Mouse (Mus musculus): ENCODE measurements around the gene Vav3.

Vav3 gene

DNA sequence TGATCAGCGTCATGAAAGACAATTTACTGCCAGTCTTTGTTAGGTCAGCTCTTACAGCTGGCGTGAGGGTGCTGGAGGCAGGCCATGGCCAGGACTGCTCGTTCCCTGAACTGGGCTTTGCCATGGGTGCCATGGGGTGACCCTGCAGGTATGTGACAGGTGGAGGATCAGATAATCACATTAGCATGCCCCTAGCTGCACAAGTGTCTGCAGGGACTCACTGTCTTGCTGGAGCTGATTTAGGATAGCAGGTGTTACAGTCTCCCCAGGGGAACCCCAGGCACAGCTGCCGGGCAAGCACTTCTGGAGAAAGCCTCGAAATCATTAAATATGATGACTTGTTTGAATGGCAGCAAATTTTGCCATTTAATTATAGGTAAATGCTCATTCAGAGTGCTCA, 156.0 kb downstream of the Vav3 start:
- intact Hi-C loops (cut with DNase I), result no loop called here

DNA sequence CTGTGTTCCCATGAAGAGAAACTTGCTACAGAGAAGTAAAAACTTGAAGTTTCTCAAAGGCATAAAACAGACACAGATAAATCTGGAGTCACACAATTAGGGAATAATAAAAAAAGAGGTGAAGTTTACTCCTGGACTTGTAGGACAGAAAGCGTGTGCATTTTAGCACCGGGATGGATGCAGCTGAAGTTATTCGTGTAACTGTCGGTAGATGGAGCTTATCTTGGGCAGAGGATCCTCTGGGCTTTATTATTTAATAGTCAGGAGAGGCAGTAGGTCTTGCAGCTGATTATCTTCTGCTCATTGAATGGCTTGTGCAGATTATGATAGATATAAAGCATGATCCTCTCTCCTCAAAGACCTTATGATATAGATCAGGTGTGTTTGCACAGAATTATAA, 156.6 kb downstream of the Vav3 start:
- intact Hi-C loops (cut with DNase I), result no loop called here

DNA sequence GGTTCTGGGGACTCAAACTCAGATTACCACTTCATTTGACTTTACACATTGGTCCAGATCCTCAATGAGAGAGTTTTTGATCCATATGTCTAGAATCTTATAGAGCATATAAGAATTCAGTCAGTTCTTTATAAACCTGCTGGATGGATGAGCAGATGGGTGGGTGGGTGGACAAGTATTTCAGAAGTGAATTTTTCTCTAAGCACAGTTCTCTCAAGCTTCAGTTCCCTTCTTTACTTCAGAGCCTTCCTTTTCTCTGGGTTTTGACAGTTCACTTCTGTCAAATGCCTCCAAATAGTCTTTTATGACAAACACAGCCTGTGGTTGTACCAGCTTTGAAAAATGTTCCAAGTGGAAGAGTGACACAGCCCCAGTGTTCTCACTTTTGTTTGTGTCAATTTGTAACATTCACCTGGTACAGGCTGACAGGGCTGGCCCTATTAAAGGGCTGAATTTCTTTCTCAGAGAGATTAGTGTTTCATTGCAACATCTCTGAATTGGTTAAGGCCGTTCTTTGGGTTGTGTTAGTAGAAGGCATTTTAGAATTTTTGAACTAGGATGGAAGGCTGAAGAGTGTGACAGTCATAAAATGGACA, 159.5 kb downstream of the Vav3 start:
- intact Hi-C loops (cut with DNase I), result no loop called here

DNA sequence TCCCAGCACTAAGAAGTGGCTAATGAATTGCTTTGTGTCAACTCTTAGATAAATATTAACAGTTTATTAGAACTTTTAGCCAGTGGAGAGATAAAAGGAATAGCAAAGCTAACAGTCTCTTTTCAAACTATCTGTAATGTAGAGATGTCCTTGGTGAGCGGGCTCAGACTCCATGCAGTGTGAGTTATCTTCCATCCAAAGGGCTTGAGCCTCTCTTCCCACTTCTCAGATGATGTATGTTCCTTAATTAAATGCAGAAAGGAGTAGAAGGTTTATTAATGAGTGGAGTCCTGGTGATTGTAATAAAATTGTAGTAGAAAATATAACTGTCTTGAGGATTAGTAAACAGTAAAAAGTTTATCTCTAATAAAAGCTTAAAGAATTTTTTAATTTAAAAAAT, 169.3 kb downstream of the Vav3 start:
- intact Hi-C loops (cut with DNase I), result no loop called here

DNA sequence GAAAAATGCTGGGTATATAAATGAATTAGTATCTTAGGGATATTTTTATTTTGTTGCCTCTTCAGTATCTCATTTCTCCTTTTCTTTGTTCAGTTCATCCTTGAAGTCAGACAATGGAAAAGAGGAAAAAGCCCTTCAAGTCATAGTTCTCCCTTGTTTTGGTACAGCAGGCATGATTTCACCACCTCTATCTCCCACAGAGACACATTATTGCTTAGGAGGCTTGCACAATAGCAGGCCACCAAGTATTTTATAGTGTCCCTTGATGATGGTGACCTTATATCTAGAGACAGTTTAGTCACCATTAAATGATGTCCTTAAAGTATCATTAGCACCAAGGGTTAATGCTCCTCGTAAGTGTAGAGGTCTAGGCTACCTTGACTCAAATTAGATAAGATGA, 171.4 kb downstream of the Vav3 start:
- intact Hi-C loops (cut with DNase I), result no loop called here

DNA sequence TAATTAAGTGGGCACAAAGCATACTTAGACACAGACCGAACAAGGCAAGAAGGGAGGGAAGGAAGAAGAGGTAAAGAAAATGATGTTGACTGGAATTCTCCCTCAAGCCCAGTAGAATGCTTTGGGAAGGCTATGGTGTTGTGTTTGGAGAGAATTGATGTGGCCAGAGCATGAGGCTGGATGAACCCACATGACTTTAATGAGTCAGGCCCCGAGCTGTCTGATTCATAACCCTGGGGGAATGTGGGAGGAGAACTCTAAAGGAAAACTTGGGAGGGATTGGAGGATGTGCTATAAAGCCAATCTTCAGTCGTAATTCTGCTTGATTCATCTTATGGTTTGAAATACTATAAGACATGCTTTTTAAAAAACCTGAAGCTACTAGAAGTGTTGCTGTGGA, 175.0 kb downstream of the Vav3 start:
- intact Hi-C loops (cut with DNase I), result no loop called here

DNA sequence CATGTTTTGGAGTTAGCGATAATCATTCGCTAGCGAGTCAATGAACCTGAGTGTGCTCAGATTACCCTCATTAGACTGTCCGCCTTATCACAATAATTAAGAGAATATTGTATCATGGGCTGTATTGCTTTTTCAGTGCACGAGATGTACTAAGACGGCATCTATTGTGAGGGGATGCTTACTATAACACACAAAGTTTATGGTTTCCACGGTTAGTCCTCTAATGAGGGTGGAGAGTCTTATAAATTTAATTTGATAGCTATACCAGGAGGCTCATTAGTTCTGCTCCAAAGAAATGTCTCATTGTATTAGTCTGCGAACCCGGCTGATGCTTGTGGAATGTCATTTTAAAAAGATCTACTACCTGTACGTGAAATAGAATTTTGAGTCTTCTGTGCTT, 175.9 kb downstream of the Vav3 start:
- intact Hi-C loops (cut with DNase I), result no loop called here

DNA sequence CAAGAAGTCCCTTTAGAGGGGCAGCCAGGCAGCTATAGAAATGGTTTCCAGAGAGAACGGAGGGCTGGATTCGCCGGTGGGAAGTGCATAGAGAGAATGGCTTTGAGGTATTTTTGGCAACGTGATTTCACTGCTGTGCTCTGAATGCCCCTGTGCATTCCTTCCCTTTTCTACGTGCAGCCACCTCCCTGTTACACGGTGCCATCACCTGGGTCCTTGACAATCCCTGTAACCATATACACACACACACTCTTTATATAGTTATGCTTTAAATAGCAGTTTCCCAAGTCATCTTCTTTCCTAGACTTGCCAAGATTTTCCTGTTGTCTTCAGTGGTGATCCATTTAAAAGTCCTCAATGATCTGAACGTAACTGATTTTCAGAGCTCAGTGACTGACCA, 181.7 kb downstream of the Vav3 start:
- intact Hi-C loops (cut with DNase I), result no loop called here

DNA sequence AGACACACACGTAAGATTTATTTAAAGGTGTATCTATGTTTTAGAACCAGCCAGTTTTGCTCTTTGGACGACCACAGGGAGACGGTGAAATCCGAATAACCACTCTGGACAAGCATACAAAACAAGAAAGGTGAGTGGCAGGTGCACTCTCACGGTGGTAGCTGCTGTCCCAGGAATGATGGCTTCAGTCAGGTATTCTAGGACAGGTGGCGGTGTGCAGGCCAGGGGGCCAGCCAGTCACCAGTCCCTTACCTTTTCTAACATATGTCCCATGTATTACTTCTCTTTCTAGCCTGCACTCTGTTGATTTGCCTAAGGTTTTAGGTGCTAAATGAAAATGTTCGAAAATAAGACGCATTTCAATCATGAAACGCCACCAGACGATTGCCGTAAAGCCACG, 185.4 kb downstream of the Vav3 start:
- intact Hi-C loops (cut with DNase I), result loop anchor here (5.0 kb wide), 1 partner anchor 1811 kb away; no protein-coding TSS in a partner anchor

DNA sequence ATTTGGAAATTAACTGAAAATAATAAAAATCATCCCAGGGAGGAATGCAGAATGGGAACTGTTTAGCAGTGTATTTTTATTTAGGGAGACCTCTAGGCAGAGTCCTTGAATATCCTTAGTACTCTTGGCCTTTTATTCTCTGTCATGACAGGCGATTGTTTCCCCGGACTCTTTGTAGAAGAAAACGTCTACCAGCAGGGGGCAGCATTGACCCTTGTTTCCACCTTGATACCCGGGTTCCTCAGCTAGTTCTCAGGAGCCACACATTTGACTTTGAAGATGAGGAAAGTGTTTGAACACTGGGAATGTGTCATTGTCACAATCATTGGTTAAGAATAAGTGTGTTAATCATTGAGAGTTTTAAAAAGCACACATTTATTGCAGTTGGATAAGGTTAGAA, 185.8 kb downstream of the Vav3 start:
- intact Hi-C loops (cut with DNase I), result loop anchor here (5.0 kb wide), 1 partner anchor 1811 kb away; no protein-coding TSS in a partner anchor

DNA sequence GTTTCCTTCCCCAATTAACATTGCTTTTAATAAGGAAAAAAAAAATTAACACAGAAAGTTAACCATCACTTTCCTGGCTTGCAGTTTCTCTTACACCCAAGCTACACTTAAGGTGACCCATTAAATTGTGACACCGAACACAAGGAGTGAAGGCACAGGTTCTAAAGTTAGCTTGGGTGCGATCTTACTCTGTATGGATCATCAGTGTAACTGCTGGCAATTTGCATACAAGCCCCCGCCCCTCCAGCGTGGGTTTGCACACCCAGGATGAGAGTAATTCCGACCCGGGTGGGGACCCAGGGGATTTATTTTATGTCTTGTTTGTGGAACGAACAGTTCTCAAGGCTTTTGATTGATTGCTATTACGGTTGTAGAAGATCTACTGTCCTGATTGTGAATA, 186.2 kb downstream of the Vav3 start:
- intact Hi-C loops (cut with DNase I), result loop anchor here (5.0 kb wide), 1 partner anchor 1811 kb away; no protein-coding TSS in a partner anchor

DNA sequence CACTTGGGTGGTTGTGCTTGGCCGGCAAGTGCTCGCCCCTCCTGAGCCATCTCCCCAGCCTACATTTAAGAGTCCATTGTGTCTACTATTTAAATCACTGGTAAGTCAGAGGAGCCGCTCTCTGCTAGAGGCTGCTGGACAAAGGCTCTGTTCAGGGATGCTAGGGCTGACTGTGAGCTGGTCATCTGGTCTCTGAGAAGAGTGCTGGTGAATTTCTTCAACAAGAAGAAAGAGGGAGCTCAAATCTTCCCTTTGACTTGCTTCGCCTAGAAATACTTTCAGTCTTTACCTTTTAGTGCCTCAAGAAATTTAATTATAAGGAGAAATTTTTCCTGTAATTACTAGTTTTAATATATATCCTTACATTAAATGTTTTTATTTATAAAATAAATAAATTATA, 188.2 kb downstream of the Vav3 start:
- intact Hi-C loops (cut with DNase I), result loop anchor here (5.0 kb wide), 1 partner anchor 1809 kb away; no protein-coding TSS in a partner anchor

DNA sequence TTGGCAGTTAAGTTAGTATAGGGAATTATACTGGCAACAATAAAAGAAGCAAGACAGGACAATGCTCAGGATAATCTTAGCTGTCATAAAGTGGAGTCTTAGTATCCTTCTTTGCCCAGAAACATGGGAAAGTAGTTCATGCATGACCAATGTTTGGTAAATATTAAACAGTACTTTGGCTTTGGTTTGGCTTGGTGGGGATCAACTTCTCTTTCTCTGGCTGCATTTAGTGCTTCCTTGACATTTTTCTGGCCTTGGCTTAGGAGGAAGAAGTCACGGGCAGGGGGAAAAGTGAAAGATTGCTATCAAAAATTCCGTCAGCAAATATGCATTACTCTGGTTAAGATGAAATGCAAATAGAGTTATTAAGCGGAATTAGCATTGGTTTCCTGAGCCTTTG, 197.2 kb downstream of the Vav3 start:
- intact Hi-C loops (cut with DNase I), result no loop called here

DNA sequence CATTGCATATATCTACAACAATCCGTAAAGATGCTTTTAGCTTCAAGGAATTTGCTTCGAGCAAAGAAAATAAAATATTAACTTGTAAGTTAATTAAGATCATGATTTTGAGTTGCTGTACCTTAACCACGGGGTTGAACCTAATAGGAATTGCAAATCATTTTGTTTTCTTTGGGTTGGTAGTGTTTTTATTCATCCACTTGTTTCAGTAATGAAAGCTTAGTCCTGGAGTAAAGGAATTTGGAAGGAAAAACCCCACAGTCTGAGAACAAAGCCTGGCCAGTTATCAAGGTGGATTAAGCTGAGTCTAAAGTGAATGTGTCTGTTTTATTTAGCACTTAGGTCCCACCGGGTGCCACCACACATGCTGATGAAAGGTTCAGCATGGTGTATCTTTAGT, 199.6 kb downstream of the Vav3 start:
- intact Hi-C loops (cut with DNase I), result no loop called here

DNA sequence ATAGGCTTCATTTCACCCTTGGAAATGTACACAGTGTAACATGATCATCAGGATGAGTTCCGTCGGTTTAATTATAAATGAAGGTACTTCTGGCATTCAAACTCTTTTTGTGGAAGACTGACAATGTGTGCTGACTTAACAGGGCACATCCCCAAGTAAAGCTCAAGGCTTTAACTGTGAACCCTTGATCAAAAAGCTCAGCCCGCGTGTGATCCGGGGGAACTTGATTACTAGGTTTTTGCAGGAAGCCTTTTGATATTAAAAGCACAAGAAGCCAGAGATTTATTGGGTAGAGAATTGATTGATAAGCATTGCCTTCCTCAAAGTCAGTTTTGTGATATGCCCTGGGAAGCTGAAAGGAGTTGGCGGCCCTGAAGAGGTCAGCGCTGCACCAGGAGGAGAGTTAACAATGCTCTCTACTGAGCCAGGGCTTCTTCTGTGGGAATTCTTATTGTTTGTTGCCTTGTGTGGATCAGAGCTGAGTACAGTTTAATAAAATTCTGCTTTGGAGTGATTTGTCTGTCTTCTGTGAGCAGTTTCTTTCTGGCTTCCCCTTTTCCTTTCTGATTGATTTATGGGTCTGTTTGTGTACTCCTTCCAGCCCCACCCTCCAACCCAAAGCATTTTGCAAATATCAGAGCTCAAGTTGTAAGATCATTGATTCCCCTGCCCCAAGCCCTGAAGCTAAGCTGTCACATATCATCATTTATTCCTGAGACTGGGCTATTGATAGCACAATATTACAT, 204.2 kb downstream of the Vav3 start:
- intact Hi-C loops (cut with DNase I), result no loop called here

DNA sequence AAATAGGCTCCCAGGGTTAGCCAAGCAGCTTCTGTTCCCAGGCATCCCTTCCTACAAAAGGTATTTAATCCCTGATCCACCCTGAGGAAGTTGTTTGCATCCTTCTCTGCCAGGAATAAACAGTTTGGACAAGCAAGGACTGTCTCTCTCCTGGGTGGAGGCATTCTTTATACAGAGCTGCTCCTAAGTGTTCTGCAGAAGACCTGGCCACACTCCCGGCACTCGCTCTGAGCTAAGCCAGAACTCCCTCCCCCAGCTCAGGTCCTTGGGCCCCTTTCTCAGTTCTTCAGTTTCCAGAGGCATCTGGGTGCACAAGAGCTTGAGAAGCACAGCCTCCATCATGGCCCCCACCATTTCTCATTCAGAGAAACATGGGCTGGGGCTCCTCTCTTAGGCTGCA, 216.9 kb downstream of the Vav3 start:
- intact Hi-C loops (cut with DNase I), result no loop called here

DNA sequence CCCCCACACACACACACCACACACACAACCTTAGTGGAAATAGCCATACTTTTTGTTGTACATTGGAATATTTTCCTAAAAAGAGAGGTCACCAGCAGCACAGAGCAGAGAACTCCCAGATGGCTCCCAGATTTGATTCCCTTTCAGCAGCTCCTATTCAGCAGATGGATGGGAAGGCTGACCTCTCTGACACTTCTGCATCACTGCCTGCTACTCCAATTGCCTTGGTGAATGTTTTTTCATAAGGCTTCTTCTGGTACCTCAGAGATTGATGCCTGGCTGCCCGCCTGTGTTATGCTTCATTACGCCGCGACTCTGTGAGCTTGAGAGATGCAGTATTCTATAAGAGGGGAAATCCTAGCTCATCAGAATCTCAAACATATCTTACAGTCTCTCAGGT, 220.8 kb downstream of the Vav3 start:
- intact Hi-C loops (cut with DNase I), result no loop called here

DNA sequence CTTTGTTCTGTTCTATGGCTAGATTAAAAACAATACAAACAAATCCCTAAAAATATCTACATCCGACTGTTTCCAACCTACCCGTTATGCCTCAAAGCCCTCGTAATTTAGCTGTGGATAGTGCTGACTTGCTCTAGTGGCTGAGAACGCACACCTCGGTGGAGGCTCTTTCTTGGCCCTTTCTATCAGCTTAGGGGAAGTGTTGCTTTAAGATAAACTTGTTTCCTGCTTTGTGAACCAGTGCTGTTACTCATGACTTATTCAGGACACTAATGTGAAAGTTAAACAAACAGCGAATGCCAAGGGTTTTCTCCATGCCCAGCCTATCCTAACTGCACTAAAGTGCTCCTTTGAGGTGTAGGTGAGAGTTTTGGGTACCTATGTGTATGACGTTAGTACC, 221.3 kb downstream of the Vav3 start:
- intact Hi-C loops (cut with DNase I), result no loop called here

DNA sequence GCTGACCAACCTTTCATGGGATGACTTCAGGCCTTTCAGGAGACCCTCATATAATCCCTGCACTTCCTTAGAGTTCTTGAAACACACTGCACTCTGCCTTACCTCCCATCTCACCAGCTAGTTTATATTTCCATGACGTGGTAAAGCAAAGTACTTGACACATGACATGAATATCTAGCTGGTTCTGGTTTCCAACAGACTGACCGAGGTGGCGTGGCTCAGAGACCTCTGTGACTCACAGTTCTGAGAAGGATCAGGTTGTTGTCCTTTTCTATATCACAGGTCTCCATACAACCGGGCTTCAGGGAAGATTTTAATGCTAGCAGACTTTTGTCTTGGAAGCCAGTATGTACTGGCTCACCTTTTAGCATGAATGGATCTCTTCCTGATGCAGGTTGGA, 221.8 kb downstream of the Vav3 start:
- intact Hi-C loops (cut with DNase I), result no loop called here

DNA sequence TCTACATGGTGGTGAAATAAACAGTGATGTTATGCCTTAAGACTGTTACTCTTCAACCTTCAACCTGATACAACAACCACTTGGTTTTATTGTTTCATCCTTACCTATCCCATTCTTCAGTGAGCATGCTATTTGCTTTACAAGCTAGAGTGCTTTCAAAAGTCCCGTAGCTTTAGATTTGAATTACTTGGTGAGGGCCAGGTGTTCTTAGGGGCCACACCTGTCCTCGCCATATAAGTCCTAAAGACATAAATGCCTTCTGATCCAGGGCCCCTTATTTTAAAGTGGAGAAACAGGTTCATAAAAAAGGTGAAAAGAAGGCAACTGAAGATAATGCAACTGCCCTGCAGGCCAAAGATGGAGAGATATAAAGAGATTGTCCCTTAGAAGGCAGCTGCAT, 224.0 kb downstream of the Vav3 start:
- intact Hi-C loops (cut with DNase I), result no loop called here

DNA sequence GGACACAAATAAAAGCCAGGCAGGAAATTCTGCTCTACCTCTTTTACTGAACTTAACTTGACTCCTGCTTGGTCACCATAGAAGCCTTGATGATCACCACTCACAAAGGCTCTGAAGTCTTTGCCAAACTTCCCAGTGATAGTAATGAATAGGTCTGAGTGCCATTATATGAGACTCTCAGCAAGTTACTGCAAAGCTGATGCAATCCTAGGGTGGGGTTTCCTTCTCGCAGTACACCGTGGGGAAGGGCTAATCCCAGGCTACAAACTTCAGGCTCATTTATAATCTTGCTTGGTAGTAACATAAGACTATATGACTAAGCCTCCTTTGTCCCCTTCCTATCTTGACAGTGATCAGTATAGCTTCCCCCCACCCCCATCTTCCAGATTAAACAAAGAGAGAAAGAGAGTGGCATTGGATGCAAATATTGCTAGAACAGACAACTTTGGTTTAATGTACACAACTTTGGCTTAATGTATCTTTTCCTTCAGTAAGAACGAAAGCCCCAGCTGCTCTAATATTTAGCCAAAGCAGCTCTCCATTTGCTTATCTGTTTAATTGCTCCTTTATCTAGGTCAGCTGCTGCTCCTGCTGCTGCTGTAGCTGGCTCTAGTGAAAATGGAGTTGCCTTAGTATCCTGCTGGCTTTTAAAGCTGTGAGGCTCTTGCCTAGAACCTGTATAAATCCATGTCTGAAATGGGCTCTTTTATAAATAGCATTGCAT, 228.3 kb downstream of the Vav3 start:
- intact Hi-C loops (cut with DNase I), result no loop called here

DNA sequence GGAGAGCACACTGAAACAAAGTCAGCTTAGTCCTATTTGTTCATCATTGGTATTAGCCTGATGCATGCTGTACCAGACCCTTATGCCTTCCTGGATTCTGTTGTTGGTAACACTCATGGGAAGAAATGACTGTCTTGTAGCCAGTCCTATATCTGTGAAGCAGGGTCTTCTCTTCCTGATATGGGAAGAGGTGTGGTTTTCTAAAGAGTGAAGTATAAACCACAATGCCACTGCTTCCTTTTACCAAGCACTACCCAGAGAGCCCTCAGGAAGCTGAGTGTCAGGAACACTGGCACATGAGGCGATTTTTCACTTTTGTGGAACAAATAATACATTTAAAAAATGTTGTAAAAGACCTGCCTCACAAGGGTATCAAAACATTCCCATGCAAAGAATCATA, 231.0 kb downstream of the Vav3 start:
- intact Hi-C loops (cut with DNase I), result no loop called here

DNA sequence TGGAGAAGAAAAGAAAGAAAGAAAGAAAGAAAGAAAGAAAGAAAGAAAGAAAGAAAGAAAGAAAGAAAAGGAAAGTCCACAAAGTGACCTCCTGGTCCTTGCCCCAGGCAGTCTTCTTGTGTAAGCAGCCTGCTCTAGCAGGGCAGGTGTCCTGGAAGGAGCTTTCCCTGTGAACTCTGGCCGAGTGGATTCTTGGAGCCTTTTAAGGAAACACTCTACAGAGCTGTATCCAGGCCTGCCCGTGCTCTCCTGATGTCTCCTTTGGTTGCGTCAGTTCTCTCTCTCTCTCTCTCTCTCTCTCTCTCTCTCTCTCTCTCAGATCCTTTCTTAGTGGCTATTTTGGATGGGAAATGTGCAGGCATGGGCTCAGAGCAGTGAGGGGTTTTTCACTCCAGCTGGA, 232.4 kb downstream of the Vav3 start:
- intact Hi-C loops (cut with DNase I), result no loop called here
